Mouse (Mus musculus) testis, postnatal 14 days (tissue): ENCODE measurements around the gene Slc6a9.

Source experiments
- DNase-seq: peaks from one replicate; pipeline ENCODE4 v3.0.0; 2021; ENCODE audit warnings: low spot score

Slc6a9 gene

GRCm38 (mm10) chr4:117834457-117834844 lies at the start of gene Slc6a9:
Slc6a9 (plus strand) TSS chr4:117834506.
- no peak for DNase-seq

- DNase-seq, result peak; percentile 15
These were observed 47.3 kb upstream of the Slc6a9 start for GRCm38 (mm10) chr4:117786963-117787362.

- DNase-seq, result peak; percentile 82
These were observed 46.0 kb upstream of the Slc6a9 start for GRCm38 (mm10) chr4:117788308-117788707.

- DNase-seq, result no peak
These were observed 34.4 kb upstream of the Slc6a9 start for GRCm38 (mm10) chr4:117799904-117800303.

- DNase-seq, result peak; percentile 40
These were observed 27.3 kb upstream of the Slc6a9 start for GRCm38 (mm10) chr4:117806992-117807391.

GRCm38 (mm10) chr4:117810933-117811332 lies 23.4 kb upstream of the Slc6a9 start:
- DNase-seq, result no peak

GRCm38 (mm10) chr4:117813591-117814192 lies 20.6 kb upstream of the Slc6a9 start:
- DNase-seq, result no peak

GRCm38 (mm10) chr4:117814333-117814732 lies 20.0 kb upstream of the Slc6a9 start:
- DNase-seq, result no peak

GRCm38 (mm10) chr4:117816776-117817175 lies 17.5 kb upstream of the Slc6a9 start:
- DNase-seq, result no peak

GRCm38 (mm10) chr4:117818032-117818431 lies 16.3 kb upstream of the Slc6a9 start:
- no peak for DNase-seq

GRCm38 (mm10) chr4:117828572-117829145 lies 5.6 kb upstream of the Slc6a9 start:
- no peak for DNase-seq

- no peak for DNase-seq
These were observed 4.8 kb upstream of the Slc6a9 start for GRCm38 (mm10) chr4:117829260-117830123.

GRCm38 (mm10) chr4:117830124-117830551 lies 4.2 kb upstream of the Slc6a9 start:
- peak; percentile 54 for DNase-seq

GRCm38 (mm10) chr4:117830801-117831200 lies 3.5 kb upstream of the Slc6a9 start:
- no peak for DNase-seq

GRCm38 (mm10) chr4:117831499-117831898 lies 2.8 kb upstream of the Slc6a9 start:
- DNase-seq, result no peak

- DNase-seq, result no peak
These were observed 2.2 kb upstream of the Slc6a9 start for GRCm38 (mm10) chr4:117831920-117832691.

GRCm38 (mm10) chr4:117834845-117835530 lies 682 bp downstream of the Slc6a9 start:
- peak; percentile 73 for DNase-seq

GRCm38 (mm10) chr4:117835531-117836111 lies 1.3 kb downstream of the Slc6a9 start:
- DNase-seq, result peak; percentile 60

GRCm38 (mm10) chr4:117836204-117836767 lies 2.0 kb downstream of the Slc6a9 start:
- peak; percentile 90 for DNase-seq

GRCm38 (mm10) chr4:117837271-117837670 lies 3.0 kb downstream of the Slc6a9 start:
- DNase-seq, result no peak

GRCm38 (mm10) chr4:117839366-117839765 lies 5.1 kb downstream of the Slc6a9 start:
- no peak for DNase-seq
